Mouse (Mus musculus): ENCODE data around the gene Fndc3a. TPM values are rescaled to one million over a fixed set of nuclear protein-coding genes. Genes with fewer than 3 reads are reported as not detected.

Fndc3a gene
- polyA plus RNA-seq, 1 experiment from 2014 or later = 55.2 TPM

DNA sequence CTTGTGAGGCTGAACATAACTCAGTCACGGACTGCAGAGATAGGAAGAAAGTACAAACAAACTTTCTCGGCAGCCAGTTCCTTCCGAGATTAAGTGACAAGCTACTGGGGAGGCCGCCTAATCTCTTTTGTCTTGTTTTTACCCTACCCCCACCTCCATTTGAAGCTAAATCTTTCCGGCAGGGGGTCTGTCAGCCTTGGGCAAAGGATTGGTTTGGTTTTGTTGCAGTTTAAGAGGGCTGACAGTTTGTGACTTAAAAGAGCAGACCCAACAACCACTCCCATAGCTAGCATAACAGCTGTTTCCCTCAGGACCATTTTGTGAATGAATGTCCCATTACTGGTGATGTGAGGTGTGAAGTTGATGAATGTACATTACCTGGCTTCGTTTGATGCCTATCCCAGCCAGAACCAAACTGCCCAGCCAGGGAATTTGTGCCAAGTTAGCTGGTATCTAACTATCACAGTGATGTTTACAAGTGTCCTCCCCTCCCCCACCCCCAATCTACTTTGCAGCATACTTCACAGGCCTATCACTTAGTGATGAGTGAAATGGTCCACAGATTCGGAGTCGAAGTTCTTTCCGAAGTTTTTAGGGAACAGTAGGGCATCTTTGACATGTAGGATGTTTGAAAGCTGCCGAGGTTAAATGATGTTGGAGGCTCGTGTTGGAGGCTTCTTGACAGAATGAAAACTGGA is 202.9 kb downstream of the Fndc3a start:
- H3K9ac ChIP-seq = peak overlapping the region; percentile 58; the same call in 1 of the 2 replicates
- no peak overlapping the region for H3K27ac ChIP-seq
- H3K4me3 ChIP-seq = peak overlapping the region; percentile 22
- H3K27me3 ChIP-seq = 0 out of 2 replicates have a peak, but pooled peaks cover 7% of the 10 kb centered on the region
- no peaks in the 10 kb centered on the region for H3K36me3 ChIP-seq
- no peaks in the 10 kb centered on the region for H3K9me3 ChIP-seq
- WGBS = 20% methylated on average over 11 of the region's 11 CpGs
- H3K4me2 ChIP-seq = peak overlapping the region; percentile 51
- H3K4me1 ChIP-seq (replicated peaks) = peaks cover 10% of the 10 kb centered on the region
- ATAC-seq (ENCODE audit: low FRiP score) = no peak

DNA sequence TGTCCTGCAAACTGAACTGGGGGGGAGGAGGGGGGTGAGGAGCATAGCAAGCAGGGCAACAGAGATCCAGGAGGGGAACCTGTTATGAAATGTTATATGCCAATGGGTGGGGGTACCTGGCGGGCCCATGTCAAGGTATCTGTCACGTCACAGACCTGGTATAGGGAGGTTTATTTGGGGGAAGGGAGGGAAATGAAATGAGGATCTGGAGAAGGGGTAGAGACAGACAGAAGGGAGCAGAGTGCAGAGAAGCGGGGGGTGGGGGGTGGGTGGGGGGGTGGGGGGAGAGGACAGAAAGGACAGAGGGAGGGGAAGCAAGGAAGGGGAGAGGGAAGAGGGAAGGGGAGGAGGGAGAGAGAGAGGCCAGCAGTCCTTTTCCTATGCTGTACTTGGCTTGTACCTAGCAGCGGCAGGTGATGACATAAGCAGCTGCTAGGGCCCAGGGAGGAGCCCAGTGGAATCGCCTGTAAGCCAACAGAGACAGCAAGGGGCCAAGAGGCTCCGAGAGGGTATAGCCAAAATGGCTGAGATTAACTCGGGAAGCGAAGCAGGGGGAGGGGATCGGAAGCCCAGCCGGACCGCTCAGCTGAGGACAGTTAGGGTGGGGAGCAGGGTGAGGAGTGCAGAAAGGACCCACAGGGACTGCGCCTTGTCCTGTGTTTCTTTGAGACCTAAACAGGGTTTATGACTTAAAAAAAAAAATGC is 203.6 kb downstream of the Fndc3a start:
- no peaks in the 10 kb centered on the region for H3K9me3 ChIP-seq
- no peaks in the 10 kb centered on the region for H3K36me3 ChIP-seq
- H3K9ac ChIP-seq = peak overlapping the region; percentile 58; the same call in 1 of the 2 replicates
- peak overlapping the region; percentile 22 for H3K4me3 ChIP-seq
- H3K27me3 ChIP-seq = 0 out of 2 replicates have a peak, but pooled peaks cover 7% of the 10 kb centered on the region
- H3K27ac ChIP-seq = no peak overlapping the region
- ATAC-seq (ENCODE audit: low FRiP score) = peak; percentile 49; the same call in 1 of the 2 replicates
- WGBS = 10% methylated on average over 12 of the region's 12 CpGs
- H3K4me1 ChIP-seq (replicated peaks) = peaks cover 10% of the 10 kb centered on the region
- peak overlapping the region; percentile 51 for H3K4me2 ChIP-seq

DNA sequence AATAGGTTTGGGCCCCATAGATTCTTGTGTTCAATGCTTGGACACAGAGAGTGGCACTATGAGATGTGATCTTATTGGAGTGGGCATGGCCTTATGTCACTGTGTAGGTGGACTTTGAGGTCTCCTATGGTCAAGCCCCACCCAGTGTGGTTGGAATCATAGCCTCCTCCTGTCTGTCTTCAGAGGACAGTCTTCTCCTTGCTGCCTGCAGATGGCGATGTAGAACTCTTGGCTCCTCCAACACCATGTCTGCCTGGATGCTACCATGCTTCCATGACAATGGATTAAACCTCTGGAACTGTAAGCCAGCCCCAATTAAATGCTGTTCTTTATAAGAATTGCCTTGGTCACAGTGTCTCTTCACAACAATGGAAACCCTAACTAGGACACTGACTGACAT is 204.8 kb downstream of the Fndc3a start:
- no peaks in the 10 kb centered on the region for H3K36me3 ChIP-seq
- H3K4me3 ChIP-seq = no peak overlapping the region
- no peaks in the 10 kb centered on the region for H3K9me3 ChIP-seq
- H3K4me2 ChIP-seq = no peak overlapping the region
- no peak overlapping the region for H3K9ac ChIP-seq
- no peak for ATAC-seq (ENCODE audit: low FRiP score)
- H3K27ac ChIP-seq = no peak overlapping the region
- 87% methylated on average over 1 of the region's 1 CpGs for WGBS
- H3K4me1 ChIP-seq (replicated peaks) = peaks cover 10% of the 10 kb centered on the region
- 0 out of 2 replicates have a peak, but pooled peaks cover 7% of the 10 kb centered on the region for H3K27me3 ChIP-seq

DNA sequence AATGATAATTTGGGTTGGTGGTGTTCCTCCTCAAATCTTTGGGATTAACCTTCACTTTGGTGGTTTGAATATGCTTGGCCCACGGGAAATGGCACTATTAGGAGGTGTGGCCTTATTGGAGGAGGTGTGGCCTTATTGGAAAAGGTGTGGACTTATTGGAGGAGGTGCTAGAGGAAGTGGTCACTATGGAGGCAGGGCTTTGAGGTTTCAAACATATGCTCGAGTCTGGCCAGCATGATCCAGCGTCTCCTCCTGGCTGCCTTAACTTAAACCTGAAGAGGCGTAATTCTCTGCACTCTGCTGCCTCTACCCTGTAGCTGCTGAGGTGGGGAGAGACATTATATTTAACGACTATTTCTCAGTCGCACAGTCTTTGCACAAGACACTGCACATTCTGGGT is 206.6 kb downstream of the Fndc3a start:
- Histone ChIP-seq H3K4me2 (no peak overlapping the region), H3K4me3 (no peak overlapping the region), H3K9ac (no peak overlapping the region), H3K4me1 (replicated peaks) (peaks cover 10% of the 10 kb centered on the region), H3K9me3 (no peaks in the 10 kb centered on the region), H3K27me3 (0 out of 2 replicates have a peak, but pooled peaks cover 7% of the 10 kb centered on the region), H3K27ac (no peak overlapping the region), H3K36me3 (no peaks in the 10 kb centered on the region)
- ATAC-seq (ENCODE audit: low FRiP score) = no peak
- WGBS = 48% methylated on average over 6 of the region's 6 CpGs

DNA sequence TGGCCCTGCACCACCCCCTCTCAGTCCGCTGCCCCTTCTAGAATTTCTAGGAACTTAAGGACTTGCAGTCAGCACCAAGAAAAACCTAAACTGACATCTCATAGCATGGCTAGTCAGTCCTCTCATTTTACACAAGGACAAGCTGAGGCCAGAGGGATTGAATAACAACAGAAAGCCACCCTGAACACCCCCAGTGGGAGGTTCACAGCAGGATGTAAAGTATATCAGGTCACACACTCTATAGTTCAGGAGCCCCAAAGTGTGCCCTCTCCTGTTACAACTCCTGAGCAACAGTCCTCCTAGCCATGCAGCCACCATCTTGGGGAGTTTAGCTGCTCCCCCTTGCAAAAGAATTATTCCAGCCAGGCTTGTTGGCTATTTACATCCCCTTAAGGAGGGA is 216.0 kb downstream of the Fndc3a start:
- Histone ChIP-seq H3K4me3 (no peak overlapping the region), H3K9me3 (no peaks in the 10 kb centered on the region), H3K9ac (no peak overlapping the region), H3K4me2 (no peak overlapping the region), H3K36me3 (no peaks in the 10 kb centered on the region), H3K27me3 (no peaks in the 10 kb centered on the region), H3K4me1 (replicated peaks) (no peaks in the 10 kb centered on the region), H3K27ac (no peak overlapping the region)
- no peak for ATAC-seq (ENCODE audit: low FRiP score)
- WGBS = 82% methylated on average over 1 of the region's 1 CpGs

DNA sequence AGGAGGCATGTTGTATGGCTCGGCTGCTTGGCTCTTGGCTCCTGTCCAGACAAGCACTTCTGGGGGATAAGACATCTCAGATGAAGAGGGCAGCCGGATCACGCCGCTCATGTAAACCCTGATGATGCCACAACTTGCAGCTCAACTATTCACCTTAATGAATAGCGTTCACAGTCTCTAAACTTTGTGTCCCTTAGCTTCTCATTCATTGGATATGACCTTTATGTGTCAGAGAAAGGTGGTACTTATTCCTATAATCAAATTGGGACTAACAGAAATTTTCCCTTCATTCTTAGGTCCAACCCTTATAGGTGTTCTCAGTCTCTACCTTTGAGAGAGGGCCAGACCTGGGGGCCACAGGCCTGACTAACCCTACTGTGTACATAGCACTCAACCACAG is 218.1 kb downstream of the Fndc3a start, which contains the start of gene Gm9195:
Gm9195 (minus strand) TSS at position 101 of the 400 bp plus-strand sequence.
- no peak for ATAC-seq (ENCODE audit: low FRiP score)
- WGBS = 81% methylated on average over 5 of the region's 5 CpGs
- H3K4me1 ChIP-seq (replicated peaks) = no peaks in the 10 kb centered on the region

DNA sequence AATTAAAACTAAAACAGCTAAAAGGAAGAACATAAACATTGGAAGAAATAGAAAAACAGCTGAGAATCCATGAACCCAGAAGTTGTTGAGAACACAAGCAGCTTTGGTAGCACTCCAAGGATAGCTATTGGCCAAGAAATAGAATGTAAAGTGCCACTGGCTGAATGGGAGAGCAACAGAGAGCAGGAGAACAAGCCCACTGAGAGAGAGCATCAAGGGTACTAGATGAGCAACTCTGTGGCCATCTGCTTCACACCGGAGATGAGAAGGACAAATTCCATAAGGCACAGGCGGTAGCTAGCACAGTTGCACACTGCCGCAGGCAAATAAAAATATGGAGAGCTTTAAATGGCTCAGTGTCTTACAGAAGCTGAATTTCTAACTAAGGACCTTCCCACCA is 219.4 kb downstream of the Fndc3a start:
- no peak overlapping the region for H3K4me3 ChIP-seq
- no peak overlapping the region for H3K4me2 ChIP-seq
- no peaks in the 10 kb centered on the region for H3K4me1 ChIP-seq (replicated peaks)
- H3K27ac ChIP-seq = no peak overlapping the region
- H3K27me3 ChIP-seq = no peaks in the 10 kb centered on the region
- no peaks in the 10 kb centered on the region for H3K9me3 ChIP-seq
- H3K36me3 ChIP-seq = no peaks in the 10 kb centered on the region
- no peak overlapping the region for H3K9ac ChIP-seq
- 97% methylated on average over 3 of the region's 3 CpGs for WGBS
- no peak for ATAC-seq (ENCODE audit: low FRiP score)

More for the DNA sequence above, 218.1 kb downstream of the Fndc3a start, which contains the start of gene Gm9195:
- Histone ChIP-seq H3K4me3 (no peak within 1 kb of the TSS), H3K36me3 (no peaks in the 10 kb centered on the region), H3K27me3 (no peaks in the 10 kb centered on the region), H3K9me3 (no peaks in the 10 kb centered on the region), H3K27ac (no peak within 1 kb of the TSS), H3K9ac (no peak within 1 kb of the TSS), H3K4me2 (no peak within 1 kb of the TSS)

Other genes starting within 250 kb of the Fndc3a start
- gene Gm9195, start 218.2 kb downstream of the Fndc3a start, polyA plus RNA-seq (2015; fragmentation: Nextera tagmentation; extraction: Ambion mirVana) = not detected in 2 replicates

All from hindbrain, embryonic 13.5 days (tissue).